Mouse (Mus musculus) spleen, postnatal 4 days (tissue): Measurements from ENCODE around the gene Olfr616.
"Not testable (repeated sequence)": the region's sequence is repeated elsewhere in the genome, so short reads cannot be mapped to it uniquely, and the experiment has no call there.

ENCODE experiments used
- DNase-seq, 2 experiments: peaks; one replicate each; pipeline ENCODE4 v3.0.0; 2022; ENCODE audit warnings: low spot score in 2 of 2

Gene Olfr616

GRCm38 (mm10) chr7:103569043-103569442 is at the start of gene Olfr616:
Gene Olfr616 (minus strand): TSS chr7:103569143.
- no peak for DNase-seq

- no peak for DNase-seq
These were observed 43.5 kb upstream of the Olfr616 start, which contains the start of gene Olfr620 for GRCm38 (mm10) chr7:103612434-103612833. Gene Olfr620 (minus strand): TSS chr7:103612534.

GRCm38 (mm10) chr7:103607425-103607824 is 38.5 kb upstream of the Olfr616 start:
- no peak for DNase-seq

- no peak for DNase-seq
These were observed 31.3 kb upstream of the Olfr616 start, which contains the start of gene Olfr619 for GRCm38 (mm10) chr7:103600275-103600674. Gene Olfr619 (plus strand): TSS chr7:103600575.

- DNase-seq = no peak
These were observed 20.9 kb upstream of the Olfr616 start, which contains the start of gene Olfr618 for GRCm38 (mm10) chr7:103589803-103590202. Gene Olfr618 (plus strand): TSS chr7:103590103.

GRCm38 (mm10) chr7:103572761-103573160 is 3.8 kb upstream of the Olfr616 start, which contains the start of gene Olfr617:
Gene Olfr617 (plus strand): TSS chr7:103573061.
- no peak for DNase-seq

- no peak for DNase-seq
These were observed 13.2 kb downstream of the Olfr616 start, which contains the start of gene Olfr615 for GRCm38 (mm10) chr7:103555779-103556178. Gene Olfr615 (plus strand): TSS chr7:103556079.

- DNase-seq = no peak
These were observed 21.2 kb downstream of the Olfr616 start, which contains the start of gene Olfr613 for GRCm38 (mm10) chr7:103547774-103548173. Gene Olfr613 (plus strand): TSS chr7:103548074.

GRCm38 (mm10) chr7:103542617-103543016 is 26.3 kb downstream of the Olfr616 start, which contains the start of gene Olfr612:
Gene Olfr612 (minus strand): TSS chr7:103542717.
- DNase-seq = not testable (repeated sequence)

- not testable (repeated sequence) for DNase-seq
These were observed 48.2 kb downstream of the Olfr616 start, which contains the start of gene Olfr611 for GRCm38 (mm10) chr7:103520746-103521145. Gene Olfr611 (minus strand): TSS chr7:103520846.
